Mouse (Mus musculus): ENCODE measurements around the gene Nek9.

Nek9 gene

DNA sequence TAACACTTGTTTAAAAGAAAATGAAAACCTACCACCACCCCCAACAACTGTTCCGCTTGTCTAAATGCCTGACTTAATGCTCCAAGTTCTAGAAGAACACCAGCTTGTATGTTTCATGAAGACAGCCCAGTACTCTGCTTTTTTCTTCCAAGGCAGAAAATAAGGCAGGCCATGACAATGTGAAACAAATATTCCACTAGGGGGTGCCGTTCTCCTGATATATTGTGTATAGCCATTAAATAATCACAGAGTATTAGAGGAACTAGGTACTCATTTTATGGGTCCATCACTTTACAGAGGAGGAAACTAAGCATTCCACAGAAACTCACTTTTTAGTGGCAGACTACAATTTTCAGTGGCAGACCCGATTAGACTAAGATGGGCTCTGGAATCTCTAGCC lies 7.2 kb upstream of the Nek9 start:
- DNase-seq: no peak

DNA sequence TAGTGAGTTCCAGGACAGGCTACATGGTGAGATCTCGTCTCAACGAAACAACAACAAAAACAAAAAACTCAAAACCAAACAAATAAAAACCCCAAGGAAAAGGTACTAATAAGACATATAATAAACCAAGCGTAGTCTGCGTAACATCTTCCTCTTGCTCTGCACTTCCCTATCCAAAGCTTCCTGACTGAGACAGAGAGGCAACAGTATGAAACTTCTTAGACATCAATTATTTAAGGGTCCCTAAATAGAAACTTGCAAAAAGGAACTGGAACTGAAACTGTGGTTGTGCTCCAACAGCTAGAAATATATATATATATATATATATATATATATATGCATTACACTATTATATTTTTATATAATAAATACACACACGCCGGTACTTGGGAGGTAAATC lies 6.4 kb upstream of the Nek9 start:
- no peak for DNase-seq

DNA sequence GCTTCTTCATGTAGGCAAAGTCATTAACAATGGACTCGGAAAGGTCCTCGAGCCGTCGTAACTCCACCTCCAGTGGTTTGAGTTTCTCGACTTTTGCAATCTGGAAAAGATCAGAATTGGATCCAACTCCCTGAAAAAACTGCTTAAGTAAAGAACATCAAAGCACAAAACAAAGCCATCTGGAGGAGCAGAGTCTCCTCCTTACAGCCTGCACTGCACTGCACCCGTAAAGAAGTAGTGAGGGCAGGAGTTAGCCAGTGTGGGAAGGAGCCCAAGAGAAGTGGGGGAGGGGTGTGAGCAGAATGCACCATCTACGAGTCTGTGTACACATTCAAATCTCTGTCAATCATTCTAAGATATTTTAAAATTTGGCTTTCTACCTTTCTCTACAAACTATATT lies 5.1 kb upstream of the Nek9 start:
- no peak for DNase-seq

DNA sequence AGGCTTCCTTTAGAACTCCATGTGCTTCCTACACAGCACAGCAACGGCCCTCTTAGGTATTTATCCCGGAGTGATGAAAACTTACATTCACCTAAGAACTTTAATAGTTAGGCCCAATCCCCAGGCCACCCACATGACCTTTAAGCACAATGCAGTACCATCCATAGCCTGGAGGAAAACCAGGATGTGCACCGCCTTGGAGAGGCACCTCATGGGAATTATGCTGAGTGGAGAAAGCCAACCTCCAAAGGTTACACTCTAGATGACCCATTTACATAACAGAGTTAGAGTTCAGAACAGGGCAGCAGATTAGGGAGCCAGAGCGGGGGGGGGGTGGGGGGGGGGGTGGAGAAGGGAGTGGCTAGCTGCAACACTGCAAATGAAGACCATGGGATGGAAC lies 3.1 kb upstream of the Nek9 start:
- DNase-seq: no peak

DNA sequence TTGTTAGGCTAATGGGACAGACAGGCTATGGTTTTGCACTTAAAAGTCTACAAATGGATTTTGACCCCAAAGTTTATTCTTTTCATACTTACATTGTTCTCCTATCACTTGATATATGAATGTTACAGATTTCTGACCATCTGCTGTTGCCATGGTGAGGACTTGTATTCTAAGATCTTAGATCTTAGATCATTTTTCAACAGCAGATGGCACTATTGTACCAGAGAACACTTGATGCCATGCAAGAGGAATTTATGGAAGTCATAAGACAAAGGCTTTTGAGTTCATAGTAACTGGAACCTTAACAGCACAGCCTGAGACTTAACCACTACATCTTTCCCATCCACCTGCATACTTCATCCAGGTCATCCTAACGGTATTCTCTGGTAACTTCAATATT lies 2.0 kb upstream of the Nek9 start:
- DNase-seq: no peak

DNA sequence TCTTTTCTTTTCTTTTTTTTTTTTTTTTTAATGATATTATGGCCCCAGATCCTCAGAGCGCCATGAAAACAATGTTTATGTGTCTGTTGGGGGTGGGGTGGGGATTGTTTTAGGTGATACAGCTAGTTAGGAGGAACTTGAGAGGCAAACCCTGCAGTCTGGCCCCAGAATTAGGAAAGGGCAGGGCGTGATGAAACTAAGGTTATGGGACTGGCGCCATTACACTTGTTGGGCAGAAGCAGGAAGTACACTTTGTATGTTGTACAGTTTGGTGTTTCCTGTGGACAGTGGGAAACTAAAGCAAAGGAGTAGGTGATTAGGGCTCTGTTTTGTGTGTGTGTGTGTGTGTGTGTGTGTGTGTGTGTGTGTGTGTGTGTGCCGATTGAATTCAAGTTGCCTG lies 785 bp upstream of the Nek9 start:
- peak in 1 of 2 experiments; percentile 23 for DNase-seq

DNA sequence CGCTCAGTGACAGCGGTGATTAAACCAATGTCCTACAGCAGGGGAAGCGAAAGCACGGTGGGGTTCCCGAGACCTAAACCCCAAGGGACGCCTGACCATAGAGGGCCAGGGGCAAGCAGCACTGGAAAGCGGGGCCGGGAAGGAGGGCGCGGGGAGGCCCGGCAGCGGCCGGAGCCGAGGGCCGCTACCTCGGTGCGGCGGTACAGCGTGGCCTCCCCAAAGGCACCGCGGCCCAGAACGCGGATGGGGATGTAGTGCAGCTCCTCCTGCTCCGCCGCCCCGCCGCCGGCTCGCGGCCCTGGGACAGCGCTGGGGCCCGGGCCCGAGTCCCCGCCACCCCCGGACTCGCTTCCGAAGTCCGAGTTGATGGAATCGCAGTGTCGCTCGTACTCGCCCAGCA lies 347 bp downstream of the Nek9 start:
- no peak for DNase-seq

DNA sequence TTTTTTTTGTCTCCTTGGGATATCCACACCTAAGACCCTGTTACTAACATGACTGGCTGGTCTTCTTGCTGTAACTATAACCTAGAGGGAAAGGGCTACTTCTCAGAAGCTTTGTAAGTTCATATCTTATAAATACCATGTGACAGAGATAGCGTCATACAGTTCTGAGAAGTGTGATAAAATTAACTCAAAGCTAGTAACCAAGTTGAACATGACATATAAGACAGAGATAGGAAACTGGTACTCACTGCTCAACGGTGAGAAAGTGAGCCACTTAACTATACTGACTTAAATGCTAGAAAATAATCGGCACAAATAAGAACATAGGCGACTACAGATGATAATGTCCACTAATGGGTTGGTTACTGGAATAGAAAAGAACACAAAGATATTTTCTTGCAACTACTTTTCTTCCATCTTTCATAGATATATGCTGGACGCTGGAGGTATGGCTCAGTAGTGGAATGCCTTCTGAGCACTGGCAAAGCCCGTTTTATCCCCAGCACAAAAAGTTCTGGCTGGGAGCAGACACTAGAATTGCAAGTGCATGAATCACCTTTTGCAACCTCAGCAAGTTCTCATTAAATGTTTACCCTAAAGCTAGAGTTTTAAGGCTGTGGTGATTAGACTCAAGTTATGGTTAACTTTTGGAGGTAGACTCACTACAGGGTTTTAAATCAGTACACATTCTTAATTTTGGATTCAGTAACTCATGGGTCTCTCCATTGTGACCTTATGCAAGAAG lies 1.4 kb downstream of the Nek9 start:
- no peak for DNase-seq

DNA sequence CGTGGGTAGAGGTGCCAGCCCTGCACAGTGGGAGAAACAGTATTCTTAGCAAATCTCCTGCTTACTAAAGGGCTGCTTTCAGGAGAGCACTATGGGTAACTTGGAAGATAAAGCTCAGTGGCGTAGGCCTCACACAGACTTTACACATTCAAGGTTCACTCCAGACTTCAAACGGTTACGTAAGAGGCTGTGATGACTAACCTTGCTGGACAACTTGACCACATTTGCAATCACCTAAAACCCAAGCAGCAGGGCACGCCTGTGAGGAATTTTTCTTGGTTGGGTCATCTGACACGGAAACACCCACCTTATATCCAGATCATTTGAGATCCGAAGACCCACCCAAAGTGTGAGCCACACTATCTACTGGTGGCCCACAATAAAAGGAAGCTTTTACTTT lies 9.0 kb downstream of the Nek9 start:
- DNase-seq: no peak

DNA sequence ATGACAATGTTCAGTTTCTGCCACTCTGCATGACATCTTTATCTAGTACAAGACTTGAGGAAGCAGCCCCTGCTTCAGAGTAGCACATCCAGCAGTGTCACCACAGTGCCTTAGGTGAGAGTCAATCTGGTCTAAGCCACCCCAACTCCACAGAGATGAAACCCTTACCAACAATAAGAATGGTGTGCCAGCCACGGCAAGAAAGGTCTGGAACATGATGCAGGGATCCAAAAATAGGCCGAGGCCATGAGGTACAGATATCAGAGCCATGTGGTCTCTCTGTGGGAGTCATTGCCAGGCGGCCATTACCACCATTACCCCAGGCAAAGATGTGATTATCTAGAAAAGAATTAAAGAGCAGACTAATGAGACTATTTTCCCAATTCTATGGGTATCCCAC lies 30.5 kb downstream of the Nek9 start:
- DNase-seq: no peak

DNA sequence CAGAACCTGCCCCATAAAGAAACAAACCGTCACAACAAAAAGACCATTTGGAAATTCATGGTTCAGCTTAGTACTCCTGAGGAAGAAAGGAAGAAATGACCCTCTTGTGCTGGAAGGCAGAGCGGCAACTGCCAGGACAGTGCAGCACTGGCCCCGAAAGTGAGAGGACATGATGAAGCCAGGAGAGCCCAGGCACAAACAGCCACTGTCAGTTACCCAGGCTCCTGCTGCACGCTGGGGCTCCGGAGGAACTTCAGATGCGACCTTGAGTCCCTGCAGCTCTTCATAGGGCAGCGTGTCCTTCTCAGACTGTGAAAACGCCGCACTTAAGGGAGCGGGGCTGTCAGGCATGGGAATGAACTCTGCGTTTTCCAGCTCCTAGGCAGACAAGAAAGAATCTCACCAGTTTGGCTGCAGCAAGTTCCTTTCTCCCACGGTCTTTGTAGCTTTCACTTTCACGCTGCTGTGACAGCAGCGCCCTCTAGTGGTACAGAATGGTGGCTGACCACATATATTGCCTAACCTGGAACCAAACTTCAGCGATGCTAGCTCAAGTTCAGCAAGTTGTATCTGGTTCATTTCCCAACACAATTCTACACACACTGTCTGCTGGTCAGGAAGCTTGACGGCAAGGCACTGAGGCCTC lies 33.8 kb downstream of the Nek9 start:
- DNase-seq: peak; percentile 51 to 61

DNA sequence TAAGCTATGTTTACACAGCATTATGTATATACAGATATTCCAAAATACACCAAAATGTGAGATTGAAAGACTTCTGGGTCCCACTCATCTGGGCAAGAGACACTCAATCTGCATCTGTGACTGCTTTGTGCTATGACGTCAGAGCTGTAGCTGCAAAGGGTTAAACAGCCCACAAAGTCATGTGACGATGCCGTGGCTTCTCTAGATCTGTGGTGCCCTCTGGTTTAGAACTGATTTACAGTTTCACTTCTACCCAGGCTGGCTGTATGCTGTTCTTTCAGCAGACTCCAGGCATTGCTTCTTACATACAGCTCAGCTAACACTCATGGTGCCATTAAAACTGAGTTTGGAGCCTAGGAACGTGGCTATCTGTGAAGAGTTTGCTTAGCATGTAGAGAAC lies 34.4 kb downstream of the Nek9 start:
- no peak for DNase-seq

DNA sequence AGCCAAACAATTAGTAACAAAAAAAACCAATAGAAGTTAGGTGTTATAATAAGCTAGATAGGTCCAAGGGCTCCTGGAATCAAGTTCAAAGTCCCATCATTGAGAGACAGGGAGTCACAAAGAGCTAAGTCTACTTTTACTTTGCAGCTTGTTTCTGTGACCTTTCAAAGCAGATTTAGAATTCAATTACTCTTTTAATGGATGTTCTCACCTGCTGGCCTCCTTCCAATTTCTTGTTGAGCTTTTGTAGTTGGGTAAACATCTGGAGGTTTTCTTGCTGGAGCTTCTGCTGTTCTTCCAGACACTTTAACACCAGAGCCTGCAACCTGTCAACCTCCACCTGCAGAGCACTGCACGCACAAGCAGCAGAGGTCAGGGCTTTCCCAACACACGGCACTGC lies 35.9 kb downstream of the Nek9 start:
- no peak for DNase-seq

DNA sequence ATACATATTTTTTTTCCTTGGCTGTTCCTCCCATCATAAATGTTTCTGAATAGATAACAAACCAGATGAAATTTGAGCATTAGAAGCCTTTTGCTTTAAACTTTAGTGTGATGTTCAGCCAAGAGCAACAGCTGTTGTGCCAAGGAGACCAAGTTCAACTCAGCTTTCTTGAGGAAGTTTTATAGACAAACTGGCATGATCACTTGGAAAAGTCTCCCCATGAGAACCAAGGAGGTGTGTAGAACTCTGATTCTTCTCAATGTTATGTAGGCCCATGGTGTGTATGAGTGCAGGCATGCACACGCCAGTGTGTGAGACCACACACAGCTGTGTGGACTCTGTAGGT lies 40.4 kb downstream of the Nek9 start:
- no peak for DNase-seq

DNA sequence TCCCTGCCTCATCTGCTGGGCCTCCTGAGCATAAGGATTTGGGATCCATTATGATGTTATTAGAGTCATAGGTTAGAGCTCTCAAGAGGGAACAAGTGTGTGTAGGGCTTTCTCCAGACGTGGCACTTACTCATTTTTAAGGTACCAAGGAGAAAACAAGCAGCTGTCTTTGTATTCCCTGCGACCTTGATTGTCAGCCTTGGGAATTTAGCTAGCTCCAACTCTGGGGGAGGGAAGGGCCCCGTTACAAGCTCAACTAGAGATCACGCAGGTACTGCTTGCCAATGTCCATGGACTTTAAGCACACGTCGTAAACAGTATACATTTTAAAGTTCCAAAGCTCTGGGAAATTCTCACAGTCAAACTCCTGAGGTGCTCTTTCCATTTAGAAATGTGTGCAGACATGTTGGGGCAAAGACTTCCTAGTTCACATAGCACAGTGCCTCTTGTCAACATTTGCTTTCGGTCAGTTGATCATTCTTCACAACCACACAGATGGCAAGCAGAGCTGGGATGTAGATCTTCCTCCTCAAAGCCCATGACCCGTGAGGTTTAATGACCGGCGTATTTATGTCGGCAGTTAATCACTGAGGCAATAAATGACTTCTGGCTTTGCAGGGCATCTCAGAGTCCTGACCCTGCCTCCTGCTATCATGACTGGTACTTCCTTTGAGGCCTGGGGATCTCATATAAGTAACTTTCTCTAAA lies 40.9 kb downstream of the Nek9 start:
- DNase-seq: no peak

DNA sequence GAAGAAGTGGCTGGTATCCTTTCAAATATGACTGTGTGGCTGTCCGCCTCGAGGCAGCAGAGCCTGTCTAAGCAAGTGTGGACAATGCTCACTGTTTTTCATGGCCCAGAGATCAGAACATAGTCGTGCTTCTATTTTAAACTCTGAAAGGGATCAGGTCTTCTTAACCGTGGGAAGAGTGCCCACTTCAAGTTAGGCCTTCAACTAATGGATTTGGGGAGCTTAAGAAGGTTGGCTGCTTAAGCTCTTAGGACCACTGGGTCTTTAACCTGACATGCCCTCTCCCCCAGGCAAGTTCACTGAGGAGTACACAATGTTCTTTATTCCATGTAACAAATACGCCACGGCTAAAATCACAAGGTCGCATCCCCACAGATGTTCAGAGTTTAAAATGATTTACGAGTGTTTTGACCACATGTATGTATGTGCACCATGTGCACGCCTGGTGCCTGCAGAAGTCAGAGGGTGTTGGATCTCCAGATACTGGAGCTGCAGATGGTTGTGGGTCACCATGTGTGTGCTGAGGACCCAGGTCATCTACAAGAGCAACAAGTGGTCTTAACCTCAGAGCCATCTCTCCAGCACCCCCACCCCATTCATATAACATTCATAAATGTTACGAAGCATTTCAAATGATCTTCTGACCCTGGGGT lies 41.7 kb downstream of the Nek9 start:
- no peak for DNase-seq

DNA sequence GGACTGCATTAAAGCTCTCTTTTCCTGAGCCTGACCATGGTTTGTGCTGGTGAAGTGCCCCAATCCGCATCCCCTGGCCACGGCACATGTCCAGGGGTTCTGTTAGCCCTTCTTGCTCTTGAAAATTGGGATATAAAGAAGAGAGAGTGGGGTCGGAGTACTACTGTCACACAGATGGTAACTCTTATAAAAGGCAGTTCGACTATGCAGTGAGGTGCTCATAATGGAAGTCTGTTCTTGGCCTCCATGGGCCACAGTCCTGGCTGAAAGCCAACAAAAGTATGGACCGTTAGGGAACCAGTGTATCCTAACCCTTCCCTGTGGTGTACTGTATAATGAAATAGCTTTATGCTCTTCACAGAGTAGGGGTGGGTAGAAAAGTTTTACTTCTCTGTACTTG lies 42.2 kb downstream of the Nek9 start:
- DNase-seq: no peak

DNA sequence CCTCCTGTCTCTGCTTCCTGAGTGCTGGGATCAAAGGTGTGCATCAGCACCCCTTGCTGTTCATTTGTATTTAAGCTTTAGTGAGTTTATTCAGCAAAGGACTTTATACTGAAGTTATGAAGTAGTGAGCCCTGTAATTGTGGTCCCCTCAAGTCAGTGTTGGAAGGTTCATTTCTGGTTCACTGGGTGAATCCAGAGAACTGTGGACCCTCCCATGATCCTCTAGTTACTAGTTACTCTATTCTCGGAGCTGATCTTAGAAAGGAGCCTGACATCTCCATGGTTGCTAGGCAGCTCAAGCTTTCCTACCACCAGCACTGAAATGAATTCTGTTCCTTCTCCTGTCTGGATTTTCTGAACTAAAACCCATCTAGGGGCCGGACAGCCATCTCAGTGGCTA lies 43.7 kb downstream of the Nek9 start:
- DNase-seq: no peak

DNA sequence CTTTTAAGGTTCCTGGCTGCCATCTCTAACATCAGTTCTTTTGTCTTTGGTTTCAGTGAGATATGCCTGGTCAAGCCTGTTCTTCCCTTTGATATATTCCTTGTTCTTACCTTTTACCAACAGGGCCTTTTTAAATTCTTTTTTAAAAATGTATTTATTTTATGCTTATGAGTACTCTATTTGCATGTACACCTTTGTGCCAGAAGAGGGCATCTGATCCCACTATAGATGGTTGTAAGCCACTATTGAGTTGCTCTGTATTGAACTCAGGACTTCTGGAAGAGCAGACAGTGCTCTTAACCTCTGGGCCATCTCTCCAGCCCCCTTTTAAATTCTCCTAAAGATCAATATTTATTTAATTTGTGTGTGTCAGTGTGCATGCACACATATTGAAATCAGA lies 46.3 kb downstream of the Nek9 start:
- no peak for DNase-seq

DNA sequence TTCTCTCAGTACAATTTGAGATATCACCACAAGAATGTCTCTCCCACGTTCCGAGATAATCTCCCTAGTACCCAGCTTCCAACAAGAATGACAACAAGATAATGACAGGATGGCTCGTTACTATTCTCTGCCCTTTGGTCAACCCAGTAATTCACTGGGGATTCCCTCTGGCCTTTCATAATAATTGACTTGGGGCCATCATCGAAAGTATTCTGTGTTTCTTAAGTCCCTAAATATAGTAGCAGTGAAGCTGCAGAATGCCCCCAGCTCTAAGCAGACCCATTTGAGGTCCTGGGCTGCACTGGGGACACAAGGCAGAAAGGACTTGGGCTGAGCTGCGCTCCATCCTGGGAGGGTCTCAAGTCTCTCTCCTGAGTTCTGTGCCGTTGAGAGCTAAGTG lies 46.9 kb downstream of the Nek9 start:
- no peak for DNase-seq

DNA sequence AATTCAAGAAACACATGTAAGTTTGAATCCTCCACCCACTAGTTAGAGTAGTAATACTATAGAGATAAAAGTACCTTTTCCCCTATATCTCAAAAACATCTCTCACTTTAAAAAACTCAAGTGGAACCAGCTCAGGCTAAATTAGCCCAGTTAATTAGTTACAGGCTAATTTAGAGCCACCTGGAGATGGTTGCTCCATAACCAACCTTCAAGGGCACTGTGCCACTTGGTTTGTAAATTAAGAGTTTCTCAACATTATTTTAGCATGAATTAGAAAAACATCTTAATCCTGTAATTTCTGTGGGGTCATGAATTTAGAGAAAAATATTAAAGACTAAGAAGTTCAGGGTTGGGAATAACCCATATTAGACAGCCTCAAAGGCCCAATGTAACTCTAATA lies 47.6 kb downstream of the Nek9 start:
- no peak for DNase-seq

DNA sequence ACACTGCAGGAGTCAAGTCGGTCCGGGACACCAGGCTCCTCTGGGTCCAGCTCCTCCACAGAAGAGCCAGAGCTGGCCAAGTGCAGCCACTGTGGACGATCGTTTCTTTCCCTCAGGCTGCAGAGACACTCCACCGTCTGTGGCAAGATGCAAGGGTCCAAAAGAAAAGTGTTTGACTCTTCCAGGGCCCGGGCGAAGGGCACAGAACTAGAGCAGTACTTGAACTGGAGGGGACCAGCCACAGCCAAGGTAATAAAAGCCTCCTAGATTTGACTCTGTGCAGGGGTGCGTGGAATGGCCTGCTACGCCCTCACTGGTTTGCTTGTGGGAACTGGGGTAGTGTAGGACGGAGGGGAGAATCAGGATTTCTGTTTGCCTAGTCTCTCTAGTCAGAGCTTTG lies 48.5 kb downstream of the Nek9 start:
- DNase-seq: no peak

DNA sequence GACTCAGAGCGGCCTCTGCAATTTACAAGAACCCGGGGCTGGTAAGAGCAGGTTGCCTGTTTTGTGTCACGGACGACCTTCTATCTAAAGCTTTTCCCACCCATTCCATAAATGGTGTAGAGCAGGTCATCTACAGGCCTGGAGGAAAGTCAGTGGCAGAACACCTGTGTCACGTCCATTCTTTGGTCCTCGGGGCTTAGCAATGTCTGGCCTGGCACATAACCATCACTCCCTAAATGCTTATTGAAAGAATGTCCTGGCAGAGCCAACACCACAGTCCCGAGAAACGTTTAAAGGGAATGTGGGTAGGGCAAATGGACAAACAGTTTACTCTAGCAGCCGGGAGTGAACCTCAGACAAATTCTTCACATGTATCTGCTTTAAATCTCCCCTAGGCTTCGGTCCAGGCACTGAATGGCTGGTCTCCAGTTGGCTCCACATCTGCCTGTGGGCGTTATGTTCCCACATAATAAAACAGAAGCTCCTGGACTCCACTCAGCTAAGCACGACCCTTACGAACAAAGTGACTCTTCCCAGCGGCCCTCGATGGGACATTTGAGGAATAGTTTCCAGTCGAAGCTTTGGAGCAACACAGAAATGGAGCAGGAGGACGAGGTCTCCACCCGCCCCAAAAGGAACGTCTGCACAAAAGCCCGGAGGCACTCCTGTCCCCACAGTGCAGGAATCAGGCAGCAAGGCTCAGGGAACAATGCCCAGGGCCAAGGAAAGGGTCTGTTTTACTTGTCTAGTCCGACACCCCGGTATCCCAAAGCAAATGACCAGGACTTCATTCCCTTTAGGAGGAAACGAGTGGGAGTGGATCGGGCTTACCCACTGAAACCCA lies 49.8 kb downstream of the Nek9 start:
- no peak for DNase-seq

Data from thymus, adult 18-20 months (tissue).